Mouse (Mus musculus): ENCODE measurements at regions not wholly inside any gene's neighbourhood (a gene's known extent, or its start where the extent isn't known, plus 50 kb on each side); places are given as distances from the start of the nearest gene placed in this dataset.

DNA sequence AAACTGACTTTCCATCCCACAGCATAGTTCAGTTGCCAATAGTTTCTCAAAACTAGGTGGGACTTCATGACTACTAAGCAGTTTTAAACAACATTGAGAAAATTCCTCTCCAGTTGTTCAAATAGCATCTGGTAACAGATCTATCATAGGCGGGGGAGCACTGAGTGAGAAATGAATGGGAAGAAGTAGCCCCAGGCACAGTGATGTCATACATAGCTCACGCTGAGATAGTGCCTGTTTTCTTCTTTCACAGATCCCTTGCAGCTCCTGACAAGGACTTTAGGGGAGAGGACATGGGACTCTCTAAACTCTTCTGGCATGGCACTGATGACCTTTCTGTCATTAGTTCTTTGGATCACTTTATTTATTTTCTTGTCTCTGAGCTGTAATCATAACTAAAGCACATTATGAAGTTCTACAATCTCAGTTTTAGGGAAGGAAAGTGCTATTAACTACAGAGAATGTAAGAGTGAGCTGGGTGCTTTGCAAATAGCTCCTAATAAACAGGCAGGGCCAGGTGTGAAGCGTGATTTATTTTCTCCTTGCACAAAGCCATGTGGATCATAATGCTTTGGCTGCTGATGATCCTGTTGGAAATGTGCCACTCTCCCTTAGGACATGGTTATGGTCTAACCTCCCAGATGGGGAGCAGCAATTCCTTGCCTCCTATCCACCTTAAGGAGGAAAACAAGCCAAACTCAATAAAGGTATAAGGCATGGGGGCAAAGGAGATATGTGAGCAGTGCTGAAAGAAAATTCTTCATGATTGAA, 896.5 kb downstream of the Slc22a22 start:
- TF ChIP-seq CTCF (IDR thresholded peaks at IDR 0.05) (no peak), EP300 (IDR thresholded peaks at IDR 0.05) (no peak)

Data from lung, postnatal 0 days (tissue).